Mouse (Mus musculus) ovary, postnatal 36 days (tissue): ENCODE measurements around the gene Tecta.

ENCODE experiments used
- DNase-seq: peaks from one replicate; pipeline ENCODE4 v3.0.0; 2022; ENCODE audit warnings: low spot score, mixed read lengths

Tecta gene

GRCm38 (mm10) chr9:42399829-42400228 lies at the start of gene Tecta:
Tecta (minus strand) TSS chr9:42399929.
- DNase-seq: no peak

- no peak for DNase-seq
Observed at GRCm38 (mm10) chr9:42449043-42449442, 49.3 kb upstream of the Tecta start.

DNA sequence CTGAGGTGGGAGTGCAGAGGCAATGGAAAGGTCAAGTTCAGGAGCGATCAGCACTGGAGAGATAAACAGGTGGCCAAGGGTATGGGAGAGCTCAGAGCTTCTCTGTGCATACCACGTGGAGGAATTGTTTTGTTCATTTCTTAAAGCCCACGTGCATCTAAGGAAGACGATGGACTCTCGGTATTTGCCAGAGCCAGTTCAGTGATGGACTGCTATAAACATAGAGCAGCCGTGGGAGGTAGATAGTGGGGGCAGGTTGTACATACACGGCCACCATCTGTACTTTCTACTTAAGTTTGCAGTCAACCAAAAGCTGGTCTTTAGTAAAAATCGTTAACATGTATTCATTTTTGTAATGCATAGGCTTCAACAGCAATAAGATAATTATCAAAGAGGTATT lies 42.4 kb upstream of the Tecta start:
- no peak for DNase-seq

- no peak for DNase-seq
Observed at GRCm38 (mm10) chr9:42441234-42441633, 41.5 kb upstream of the Tecta start.

GRCm38 (mm10) chr9:42439446-42439845 lies 39.7 kb upstream of the Tecta start:
- DNase-seq: no peak

DNA sequence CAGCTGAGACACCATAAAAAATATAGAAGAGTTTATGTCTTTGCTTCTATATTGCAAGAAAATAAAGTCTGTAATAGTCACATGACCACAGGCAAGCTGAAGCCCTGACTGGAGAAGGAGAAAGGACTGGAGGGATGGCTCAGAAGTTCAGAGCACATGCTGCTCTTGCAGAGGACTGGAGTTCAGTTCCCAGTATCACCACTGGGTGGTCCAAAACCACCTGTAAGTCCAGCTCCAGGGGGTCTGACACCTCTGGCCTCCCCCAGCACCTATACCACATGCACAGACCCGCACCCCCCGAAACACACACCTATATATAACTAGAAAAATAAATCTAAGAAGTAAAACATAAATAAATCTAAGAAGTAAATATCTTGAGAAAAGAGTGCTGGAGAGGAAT lies 32.4 kb upstream of the Tecta start:
- DNase-seq: no peak

GRCm38 (mm10) chr9:42431606-42432005 lies 31.9 kb upstream of the Tecta start:
- DNase-seq: no peak

- DNase-seq: no peak
Observed at GRCm38 (mm10) chr9:42428060-42428924, 28.6 kb upstream of the Tecta start.

- DNase-seq: no peak
Observed at GRCm38 (mm10) chr9:42426661-42427358, 27.1 kb upstream of the Tecta start.

GRCm38 (mm10) chr9:42423649-42424048 lies 23.9 kb upstream of the Tecta start:
- no peak for DNase-seq

- DNase-seq: no peak
Observed at GRCm38 (mm10) chr9:42419687-42420086, 20.0 kb upstream of the Tecta start.

DNA sequence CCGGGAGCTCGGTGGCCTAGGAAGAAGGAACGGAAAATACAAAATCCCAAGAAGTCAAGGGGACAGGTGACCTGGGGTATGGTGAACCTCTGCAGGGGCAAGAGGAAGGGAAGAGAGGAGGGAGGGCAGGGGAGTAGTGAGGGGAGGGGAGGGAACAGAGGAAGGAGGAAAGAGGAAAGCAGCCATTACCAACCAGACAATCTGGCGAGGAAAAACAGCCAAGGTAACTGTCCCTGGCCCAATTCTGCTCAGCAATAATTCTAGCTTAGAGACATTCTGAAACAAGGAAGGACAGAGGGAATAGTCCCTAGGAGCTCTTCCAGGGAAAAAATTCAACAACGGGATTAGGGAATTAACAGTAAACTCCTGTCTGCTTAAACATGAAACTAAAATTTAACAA lies 19.1 kb upstream of the Tecta start:
- no peak for DNase-seq

DNA sequence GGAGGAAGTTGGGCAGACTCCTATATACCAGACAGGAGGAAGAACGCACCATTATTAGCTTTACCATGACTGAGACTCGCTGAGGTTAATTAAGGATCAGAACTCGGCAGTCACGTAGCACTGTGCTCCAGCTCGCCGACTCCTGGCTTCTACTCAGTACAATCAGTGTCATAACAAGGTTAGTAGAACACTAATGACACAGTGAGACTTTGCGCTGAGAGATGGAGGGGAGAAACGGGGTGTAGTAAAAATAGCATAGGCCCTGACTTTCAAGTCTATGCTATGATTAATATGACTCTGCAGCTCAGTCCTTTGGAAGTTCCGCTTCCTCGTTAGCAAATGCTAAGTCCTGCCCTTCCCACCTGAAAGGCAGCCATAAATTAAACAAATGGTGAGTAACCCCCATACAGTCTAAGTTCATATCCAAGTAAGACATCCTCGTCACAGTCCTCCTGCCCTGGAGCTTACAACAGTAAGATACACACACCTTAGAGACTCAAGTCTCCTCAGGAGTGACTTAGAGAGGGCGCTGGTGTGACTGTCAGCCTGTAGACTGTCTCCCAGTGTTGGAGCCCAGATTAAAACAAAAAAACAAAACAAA lies 17.7 kb upstream of the Tecta start:
- no peak for DNase-seq

DNA sequence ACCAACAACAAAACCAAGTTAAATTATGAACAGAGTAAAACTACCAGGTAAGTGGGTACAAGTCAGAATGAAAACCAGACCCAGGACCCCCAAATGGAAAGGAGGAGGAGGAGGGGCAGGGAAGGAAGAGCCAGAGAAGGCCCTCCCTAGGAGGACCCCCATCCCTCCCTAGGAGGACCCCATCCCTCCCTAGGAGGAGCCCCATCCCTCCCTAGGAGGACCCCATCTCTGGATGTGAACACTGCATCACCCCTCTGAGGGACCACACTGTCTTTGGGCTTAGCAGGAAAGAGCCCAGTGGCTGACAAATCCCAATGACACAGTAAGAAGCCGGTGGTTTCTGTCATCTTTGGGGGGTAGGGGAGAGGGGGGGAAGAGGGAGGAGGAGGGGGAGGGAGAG lies 15.5 kb upstream of the Tecta start:
- no peak for DNase-seq

GRCm38 (mm10) chr9:42413345-42413744 lies 13.6 kb upstream of the Tecta start:
- no peak for DNase-seq

DNA sequence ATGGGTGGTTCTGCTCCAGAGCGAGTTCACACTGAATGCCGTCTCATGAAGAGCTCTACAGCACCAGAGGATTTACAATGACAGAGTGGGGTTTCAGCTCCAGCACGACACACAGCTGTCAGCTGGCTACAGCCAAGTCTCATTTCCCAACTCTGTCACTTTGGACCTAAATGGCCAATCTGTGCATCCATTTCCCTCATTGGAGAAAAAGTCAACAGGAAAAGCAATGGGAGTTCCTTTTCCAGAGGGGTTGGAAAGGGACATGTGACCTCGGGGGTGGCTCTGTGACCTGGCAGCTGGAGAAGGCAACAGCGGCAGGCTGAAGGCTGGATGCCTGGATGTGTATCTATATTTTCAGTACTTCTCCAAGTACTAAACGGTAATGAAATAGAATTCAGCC lies 11.6 kb upstream of the Tecta start:
- no peak for DNase-seq

GRCm38 (mm10) chr9:42405736-42406135 lies 6.0 kb upstream of the Tecta start:
- DNase-seq: no peak

DNA sequence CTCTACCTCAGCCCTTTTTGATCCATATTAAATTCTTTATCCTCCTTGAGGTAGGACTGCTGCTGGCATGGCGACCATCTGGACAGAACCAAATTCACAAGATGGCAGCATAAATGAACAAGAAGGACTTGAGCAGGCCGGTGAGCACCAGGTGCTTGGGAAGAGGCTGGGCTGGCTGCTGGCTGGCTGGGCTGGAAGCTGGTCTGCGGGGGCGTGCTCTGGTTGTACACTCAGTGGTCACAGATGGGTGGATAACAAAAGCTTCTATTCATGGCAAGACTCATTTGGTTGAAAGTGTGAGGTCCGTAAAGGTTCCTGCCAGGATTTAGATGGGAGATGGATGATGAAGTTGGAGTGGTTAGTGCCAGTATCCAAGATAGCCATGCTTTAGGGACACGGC lies 1.8 kb upstream of the Tecta start:
- no peak for DNase-seq

GRCm38 (mm10) chr9:42396141-42396540 lies 3.6 kb downstream of the Tecta start:
- no peak for DNase-seq

DNA sequence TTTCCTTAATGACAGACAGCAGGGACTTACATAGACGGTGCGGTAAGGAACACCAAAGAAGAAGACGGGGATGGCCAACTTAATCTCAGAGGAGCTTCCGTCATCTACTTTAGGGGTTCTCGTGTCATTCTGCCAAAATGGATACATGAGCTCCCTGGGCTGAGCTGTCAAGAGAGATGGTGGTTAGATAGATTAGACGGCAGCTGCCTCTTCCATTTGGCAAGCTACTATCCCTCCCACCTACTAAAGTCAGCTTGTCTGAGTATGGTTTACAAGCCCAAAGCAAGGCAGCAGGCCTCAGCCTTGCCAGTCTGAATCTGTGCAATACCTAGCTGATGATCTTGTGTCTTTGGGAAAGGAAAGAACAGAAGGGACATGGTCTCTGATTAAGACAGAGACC lies 4.8 kb downstream of the Tecta start:
- DNase-seq: no peak

GRCm38 (mm10) chr9:42394321-42394720 lies 5.4 kb downstream of the Tecta start:
- DNase-seq: no peak

- DNase-seq: no peak
Observed at GRCm38 (mm10) chr9:42392927-42393326, 6.8 kb downstream of the Tecta start.

- DNase-seq: no peak
Observed at GRCm38 (mm10) chr9:42388490-42388889, 11.2 kb downstream of the Tecta start.
